Mouse (Mus musculus) MEL (cell line): ENCODE results near the gene Minar1. TPM values are rescaled to one million over a fixed set of nuclear protein-coding genes. Genes with fewer than 3 reads are reported as not detected.

ENCODE experiments used
- DNase-seq: peaks from one replicate; pipeline ENCODE4 v3.0.0; 2011; ENCODE audit warnings: low read depth, low spot score
- H3K27ac ChIP-seq: 2 replicates; pipeline ENCODE4 v1.5.1; 2012; ENCODE audit warnings: low read depth, mild to moderate bottlenecking, control low read depth, low read length, moderate library complexity; ENCODE audit not compliant: control insufficient read depth
- H3K27me3 ChIP-seq, 2 experiments: fragments of 150-350 bp in 1 of 2; sonication (generic) in 1 of 2; 2 replicates each; pipeline ENCODE4 v1.6.1; 2012; ENCODE audit warnings: low read length in 2 of 2, mild to moderate bottlenecking in 2 of 2, improper control_type of control experiment in 1 of 2, moderate library complexity in 1 of 2; ENCODE audit not compliant: insufficient read depth in 2 of 2, control insufficient read depth in 1 of 2
- H3K36me3 ChIP-seq, 2 experiments: 2 replicates each; pipeline ENCODE4 v1.6.1; 2012 to 2014; ENCODE audit warnings: low read length in 2 of 2, improper control_type of control experiment in 1 of 2, inconsistent platforms in 1 of 2, mild to moderate bottlenecking in 1 of 2; ENCODE audit not compliant: insufficient read depth in 2 of 2, control insufficient read depth in 1 of 2
- H3K4me1 ChIP-seq, 2 experiments: fragments of 150-350 bp in 1 of 2; sonication (generic) in 1 of 2; 2 replicates each; pipeline ENCODE4 v1.6.1; 2012; ENCODE audit warnings: low read length in 2 of 2, improper control_type of control experiment in 1 of 2, mild to moderate bottlenecking in 1 of 2; ENCODE audit not compliant: insufficient read depth in 2 of 2, control insufficient read depth in 1 of 2
- H3K4me3 ChIP-seq, 2 experiments: fragments of 150-350 bp in 1 of 2; sonication (generic) in 1 of 2; 2 replicates each; pipeline ENCODE4 v1.5.1; 2012; ENCODE audit warnings: low read depth in 2 of 2, low read length in 2 of 2, mild to moderate bottlenecking in 2 of 2, moderate library complexity in 2 of 2, control low read depth in 1 of 2, improper control_type of control experiment in 1 of 2; ENCODE audit not compliant: control insufficient read depth in 1 of 2, insufficient read depth in 1 of 2
- H3K79me2 ChIP-seq: 2 replicates; pipeline ENCODE4 v1.6.1; 2012; ENCODE audit warnings: mild to moderate bottlenecking, low read length, moderate library complexity; ENCODE audit not compliant: control insufficient read depth, poor library complexity, insufficient read depth
- H3K9ac ChIP-seq: 2 replicates; pipeline ENCODE4 v1.6.1; 2012; ENCODE audit warnings: low read depth, mild to moderate bottlenecking, control low read depth, low read length, moderate library complexity; ENCODE audit not compliant: control insufficient read depth, poor library complexity, severe bottlenecking
- H3K9me3 ChIP-seq: fragments of 150-350 bp; sonication (generic); replicated peaks from 2 replicates; pipeline ENCODE4 v1.6.1; 2012; ENCODE audit warnings: mild to moderate bottlenecking, low read length, improper control_type of control experiment, moderate library complexity; ENCODE audit not compliant: insufficient read depth
- CHD1 ChIP-seq: IDR thresholded peaks from 2 replicates; pipeline ENCODE4 v1.6.1; 2012; ENCODE audit warnings: low read depth, mild to moderate bottlenecking, inconsistent platforms, low read length, improper control_type of control experiment
- ELF1 ChIP-seq: IDR thresholded peaks from 2 replicates; pipeline ENCODE4 v1.6.1; 2014; ENCODE audit warnings: low read depth, mild to moderate bottlenecking, inconsistent platforms, low read length, improper control_type of control experiment, moderate library complexity
- EP300 ChIP-seq, 2 experiments: IDR thresholded peaks; 2 replicates each; pipeline ENCODE4 v1.6.1; 2011; ENCODE audit warnings: improper control_type of control experiment in 2 of 2, low read length in 2 of 2, low read depth in 1 of 2, mild to moderate bottlenecking in 1 of 2
- GABPA ChIP-seq: IDR thresholded peaks from 2 replicates; pipeline ENCODE4 v1.6.1; 2012; ENCODE audit warnings: low read depth, mild to moderate bottlenecking, inconsistent platforms, low read length, improper control_type of control experiment, moderate library complexity
- GATA1 ChIP-seq: IDR thresholded peaks from 2 replicates; pipeline ENCODE4 v1.6.1; 2011; ENCODE audit warnings: low read depth, low read length, improper control_type of control experiment
- HCFC1 ChIP-seq: IDR thresholded peaks from 2 replicates; pipeline ENCODE4 v1.6.1; 2012; ENCODE audit warnings: low read depth, mild to moderate bottlenecking, inconsistent platforms, low read length, improper control_type of control experiment, moderate library complexity
- JUND ChIP-seq: IDR thresholded peaks from 2 replicates; pipeline ENCODE4 v1.6.1; 2011; ENCODE audit warnings: low read depth, mild to moderate bottlenecking, improper control_type of control experiment, low read length
- KAT2A ChIP-seq: conservative IDR thresholded peaks from 2 replicates; pipeline ENCODE4 v1.6.1; 2012; ENCODE audit warnings: low read depth, low read length, improper control_type of control experiment, inconsistent platforms
- MYC ChIP-seq: IDR thresholded peaks from 2 replicates; pipeline ENCODE4 v1.6.1; 2011; ENCODE audit warnings: low read depth, mild to moderate bottlenecking, low read length, improper control_type of control experiment, moderate library complexity
- NELFE ChIP-seq: IDR thresholded peaks from 2 replicates; pipeline ENCODE4 v1.6.1; 2011; ENCODE audit warnings: low read depth, low read length, improper control_type of control experiment
- NRF1 ChIP-seq: IDR thresholded peaks from 2 replicates; pipeline ENCODE4 v1.6.1; 2014; ENCODE audit warnings: low read depth, mild to moderate bottlenecking, inconsistent platforms, low read length, improper control_type of control experiment, moderate library complexity; ENCODE audit not compliant: poor library complexity, insufficient read depth, severe bottlenecking
- POLR2A ChIP-seq, 2 experiments: IDR thresholded peaks; 2 replicates each; pipeline ENCODE4 v1.6.1; 2011 to 2012; ENCODE audit warnings: low read length in 2 of 2, mild to moderate bottlenecking in 2 of 2, control low read depth in 1 of 2, improper control_type of control experiment in 1 of 2, low read depth in 1 of 2, moderate library complexity in 1 of 2; ENCODE audit not compliant: control insufficient read depth in 1 of 2, insufficient read depth in 1 of 2, poor library complexity in 1 of 2
- SMC3 ChIP-seq: IDR thresholded peaks from 2 replicates; pipeline ENCODE4 v1.6.1; 2011; ENCODE audit warnings: low read depth, low read length, improper control_type of control experiment
- TAL1 ChIP-seq: IDR thresholded peaks from 2 replicates; pipeline ENCODE4 v1.6.1; 2012; ENCODE audit warnings: mild to moderate bottlenecking, inconsistent platforms, low read length, moderate library complexity, mixed read lengths
- UBTF ChIP-seq: IDR thresholded peaks from 2 replicates; pipeline ENCODE4 v1.6.1; 2012; ENCODE audit warnings: low read depth, mild to moderate bottlenecking, inconsistent platforms, low read length, improper control_type of control experiment, moderate library complexity, borderline replicate concordance; ENCODE audit not compliant: insufficient read depth
- ZMIZ1 ChIP-seq: IDR thresholded peaks from 2 replicates; pipeline ENCODE4 v1.6.1; 2012; ENCODE audit warnings: low read depth, mild to moderate bottlenecking, inconsistent platforms, low read length, improper control_type of control experiment, moderate library complexity
- ZNF384 ChIP-seq: IDR thresholded peaks from 2 replicates; pipeline ENCODE4 v1.6.1; 2012; ENCODE audit warnings: low read depth, mild to moderate bottlenecking, inconsistent platforms, low read length, improper control_type of control experiment
- polyA plus RNA-seq, 2 experiments: library from polyadenylated mRNA; stranded (reverse) in 1 of 2; unstranded in 1 of 2; fragments of >175 nt in 1 of 2; fragments of >200 nt in 1 of 2; gene quantifications; 2 replicates each; pipeline versions ENCODE4 v1.2.1 to v1.2.4; 2012; ENCODE audit warnings: low replicate concordance in 2 of 2, low read depth in 1 of 2; ENCODE audit not compliant: insufficient read length in 2 of 2, insufficient read depth in 1 of 2, missing spikeins in 1 of 2
- total RNA-seq: library from RNA; depleted of rRNA; stranded (reverse); fragments of 300-350 nt; gene quantifications from 2 replicates; pipeline ENCODE4 v1.2.3, GENCODE M21; 2012

Gene Minar1
- total and polyA plus RNA-seq, 3 experiments, result not detected

- H3K79me2 ChIP-seq, result no peaks in the 10 kb centered on the region
- H3K27ac ChIP-seq, result no peak overlapping the region
Measured at GRCm38 (mm10) chr9:89596392-89596791, 26.5 kb downstream of the Minar1 start.

GRCm38 (mm10) chr9:89592391-89592790, 30.5 kb downstream of the Minar1 start:
- DNase-seq, result no peak
- no peaks in the 10 kb centered on the region for H3K4me1 ChIP-seq
- H3K27me3 ChIP-seq, result no peaks in the 10 kb centered on the region
- H3K9ac ChIP-seq, result no peak overlapping the region
- H3K79me2 ChIP-seq, result no peaks in the 10 kb centered on the region
- H3K36me3 ChIP-seq, result no peaks in the 10 kb centered on the region
- no peak overlapping the region for H3K4me3 ChIP-seq
- TF ChIP-seq NRF1, result no peak
- no peak for TF ChIP-seq UBTF
- no peak for TF ChIP-seq ZMIZ1
- no peak for TF ChIP-seq ELF1
- TF ChIP-seq GATA1, result no peak
- H3K27ac ChIP-seq, result no peak overlapping the region
- no peaks in the 10 kb centered on the region for H3K9me3 ChIP-seq

More at GRCm38 (mm10) chr9:89596392-89596791, 26.5 kb downstream of the Minar1 start:
- no peak for DNase-seq
- TF ChIP-seq KAT2A, result no peak
- no peak for TF ChIP-seq ELF1
- TF ChIP-seq JUND, result no peak
- no peak for TF ChIP-seq CHD1
- TF ChIP-seq GABPA, result no peak
- Histone ChIP-seq H3K4me3 (no peak overlapping the region), H3K4me1 (no peaks in the 10 kb centered on the region), H3K36me3 (no peaks in the 10 kb centered on the region), H3K9ac (no peak overlapping the region), H3K27me3 (no peaks in the 10 kb centered on the region), H3K9me3 (no peaks in the 10 kb centered on the region)

GRCm38 (mm10) chr9:89578422-89578821, 44.5 kb downstream of the Minar1 start:
- DNase-seq, result no peak
- Histone ChIP-seq H3K79me2 (no peaks in the 10 kb centered on the region), H3K9me3 (no peaks in the 10 kb centered on the region), H3K36me3 (no peaks in the 10 kb centered on the region), H3K27me3 (no peaks in the 10 kb centered on the region), H3K9ac (no peak overlapping the region), H3K27ac (no peak overlapping the region), H3K4me3 (no peak overlapping the region), H3K4me1 (no peaks in the 10 kb centered on the region)
- no peak for TF ChIP-seq GABPA
- TF ChIP-seq TAL1, result no peak
- no peak for TF ChIP-seq ZNF384
- no peak for TF ChIP-seq POLR2A (IDR thresholded peaks at IDR 0.05; ENCODE audit: control insufficient read depth in 1 of 2, insufficient read depth in 1 of 2, low read depth in 1 of 2, low read length in 2 of 2, poor library complexity in 1 of 2)
- TF ChIP-seq NELFE, result no peak
- TF ChIP-seq SMC3, result no peak
- no peak for TF ChIP-seq NRF1
- no peak for TF ChIP-seq HCFC1
- no peak for TF ChIP-seq GATA1
- no peak for TF ChIP-seq EP300 (IDR thresholded peaks at IDR 0.05; ENCODE audit: low read depth in 1 of 2, low read length in 2 of 2)
- no peak for TF ChIP-seq MYC
